8 mouse cellular contexts compared by ENCODE assay signal in the genomic region with DNA sequence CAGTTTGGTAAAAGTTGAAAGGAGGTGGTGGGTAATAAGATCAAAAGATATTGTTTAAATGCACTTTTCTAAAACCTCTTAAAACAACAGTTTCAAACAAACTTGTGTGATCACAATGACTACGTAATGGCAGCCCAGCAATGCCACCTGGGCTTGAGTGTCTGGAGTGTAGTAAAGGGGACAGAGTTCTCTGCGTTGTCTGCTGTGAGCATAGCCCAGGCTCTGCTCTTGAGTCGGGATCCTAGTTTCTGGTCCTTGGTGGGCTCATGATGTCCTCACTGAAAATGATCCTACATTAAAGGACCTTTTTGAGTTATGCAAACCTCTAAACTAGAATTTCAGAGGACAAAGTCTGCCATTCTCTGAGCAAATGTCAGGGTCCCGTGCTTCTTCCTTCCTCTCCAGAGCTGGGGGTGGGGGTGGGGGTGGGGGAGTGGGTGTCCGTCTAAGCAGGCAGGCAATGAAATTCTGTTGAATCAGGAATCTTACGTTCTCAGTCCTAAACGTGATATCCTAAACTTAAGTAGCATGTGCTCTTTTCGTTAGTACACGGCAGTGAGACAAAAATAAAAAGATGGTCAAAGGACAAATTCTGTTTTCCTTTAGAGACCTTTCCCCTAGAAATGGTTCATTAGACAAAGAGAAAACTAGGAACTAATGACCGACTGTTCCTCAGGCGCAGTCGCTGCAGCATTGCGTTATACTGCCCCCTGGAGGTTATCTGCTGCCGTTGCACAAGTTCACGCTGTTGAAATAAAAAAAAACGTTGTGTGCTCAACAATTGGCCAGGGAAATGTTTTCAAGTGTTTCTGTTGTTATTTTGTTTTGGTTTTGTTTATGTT. TPM values are rescaled to one million over a fixed set of nuclear protein-coding genes. Genes with fewer than 3 reads are reported as not detected.
DNase-seq lines count a peak whose midpoint lies in the region; ATAC-seq and TF ChIP-seq lines count a peak whose summit lies in the region.

No protein-coding gene starts in this region.

- no peaks in the 10 kb centered on the region for H3K79me3 ChIP-seq in C2C12 (ENCODE audit: low read depth)

- H3K9ac ChIP-seq in liver, adult 2 months (ENCODE audit: low read depth, low read length), result no peak overlapping the region
- H3K9ac ChIP-seq in midbrain, postnatal 0 days (replicated peaks; ENCODE audit: low read length, poor library complexity, severe bottlenecking), result no peak overlapping the region

- no peaks in the 10 kb centered on the region for H3K36me3 ChIP-seq in C2C12 (ENCODE audit: control insufficient read depth, insufficient read depth)
- H3K36me3 ChIP-seq in liver, adult 2 months (ENCODE audit: control insufficient read depth, insufficient read depth, low read length), result no peaks in the 10 kb centered on the region
- H3K36me3 ChIP-seq in midbrain, postnatal 0 days (ENCODE audit: insufficient read depth, low read length), result no peaks in the 10 kb centered on the region

- peak overlapping the region; percentile 46 for H3K4me2 ChIP-seq in midbrain, postnatal 0 days (ENCODE audit: low read depth, low read length, poor library complexity, severe bottlenecking)

- peaks cover 2% of the 10 kb centered on the region; the same call in 1 of the 2 replicates for H3K4me1 ChIP-seq in liver, adult 2 months (ENCODE audit: control insufficient read depth, insufficient read depth, low read length)
- H3K4me1 ChIP-seq in midbrain, postnatal 0 days (ENCODE audit: insufficient read depth, low read length), result no peaks in the 10 kb centered on the region

- 6% methylated on average over 16 of the region's 16 CpGs for WGBS in liver, adult 2 months
- WGBS in midbrain, postnatal 0 days, result 8% methylated on average over 16 of the region's 16 CpGs

- peaks cover 4% of the 10 kb centered on the region for H3K27me3 ChIP-seq in C2C12 (ENCODE audit: control insufficient read depth, insufficient read depth, insufficient read length)
- no peaks in the 10 kb centered on the region for H3K27me3 ChIP-seq in liver, adult 2 months (ENCODE audit: control insufficient read depth, insufficient read depth, low read length)
- H3K27me3 ChIP-seq in midbrain, postnatal 0 days (ENCODE audit: insufficient read depth, low read length), result no peaks in the 10 kb centered on the region

- peak; percentile 74; the same call in 1 of the 2 replicates for ATAC-seq in midbrain, postnatal 0 days (ENCODE audit: low FRiP score)

- H3K79me2 ChIP-seq in C2C12 (ENCODE audit: control insufficient read depth, insufficient read depth), result no peaks in the 10 kb centered on the region
- no peaks in the 10 kb centered on the region for H3K79me2 ChIP-seq in liver, adult 2 months (ENCODE audit: control insufficient read depth, insufficient read depth, low read length)

- no peak for TF ChIP-seq POLR2A in liver, adult 2 months (IDR thresholded peaks at IDR 0.05; ENCODE audit: extremely low read depth, insufficient read depth, low read length)

- peak overlapping the region; percentile 27 for H3K27ac ChIP-seq in liver, adult 2 months (replicated peaks; ENCODE audit: insufficient read depth, low read depth, low read length)
- H3K27ac ChIP-seq in midbrain, postnatal 0 days (ENCODE audit: low read depth, low read length), result no peak overlapping the region

- peak; percentile 65 for DNase-seq in R1 (ENCODE audit: low read depth, low spot score)
- DNase-seq in cerebellum, postnatal 14 days, result peak; percentile 79 to 81
- peak; percentile 13 for DNase-seq in gastrocnemius, postnatal 25 days
- peak; percentile 28 for DNase-seq in kidney, adult 11 months
- DNase-seq in liver, adult 2 months (ENCODE audit: extremely low read depth, low read depth, low spot score), result peak; percentile 81
- peak; percentile 89 for DNase-seq in midbrain, postnatal 0 days (ENCODE audit: low spot score)
- DNase-seq in testis, postnatal 14 days (ENCODE audit: low spot score), result peak; percentile 35

- no peak overlapping the region for H3K4me3 ChIP-seq in C2C12 (ENCODE audit: insufficient read depth, poor library complexity, severe bottlenecking)
- H3K4me3 ChIP-seq in liver, adult 2 months (ENCODE audit: insufficient read depth, low read depth, low read length), result 0 out of 2 replicates have a peak overlapping the region, but pooled peaks have one; percentile 23
- peak overlapping the region; percentile 24 for H3K4me3 ChIP-seq in midbrain, postnatal 0 days (ENCODE audit: low read depth, low read length)

- H3K9me3 ChIP-seq in midbrain, postnatal 0 days (ENCODE audit: low read length), result 0 out of 2 replicates have a peak, but pooled peaks cover 3% of the 10 kb centered on the region

- no peak overlapping the region for H3ac ChIP-seq in C2C12 (ENCODE audit: control insufficient read depth, insufficient read length, low read depth)

- TF ChIP-seq CTCF in C2C12 (IDR thresholded peaks at IDR 0.05; ENCODE audit: control insufficient read depth, insufficient read depth, insufficient read length), result peak; percentile 62
- TF ChIP-seq CTCF in liver, adult 2 months (IDR thresholded peaks at IDR 0.05; ENCODE audit: low read depth, low read length), result peak; percentile 94
- TF ChIP-seq CTCF in midbrain, postnatal 0 days (IDR thresholded peaks at IDR 0.05), result peak; percentile 99

TF ChIP-seq in C2C12, 6 proteins besides CTCF, POLR2A, EP300 and RAD21:
- TF ChIP-seq USF1 (IDR thresholded peaks at IDR 0.05; ENCODE audit: low read depth), result no peak
- TF ChIP-seq MYOG (IDR thresholded peaks at IDR 0.05; ENCODE audit: control insufficient read depth, extremely low read depth, insufficient read length), result no peak
- TF ChIP-seq MAX (IDR thresholded peaks at IDR 0.05), result no peak
- TF ChIP-seq FOSL1 (IDR thresholded peaks at IDR 0.05; ENCODE audit: insufficient read depth, low read length, poor library complexity, severe bottlenecking), result no peak
- no peak for TF ChIP-seq CEBPB (IDR thresholded peaks at IDR 0.05; ENCODE audit: low read depth)

RNA-seq across cellular contexts. Expression of gene Map9, which starts 24.5 kb away (rescaled TPM):
- polyA plus RNA-seq in C2C12 (2012; fragmentation: generic; extraction: Trizol), result 0.56 TPM
- total RNA-seq in gastrocnemius, postnatal 25 days (2021), result 1 to 10 TPM; 1.9 to 2.2 TPM
- total RNA-seq in liver, adult 2 months (2014; rRNA removed), result 0.13 and 0.28 TPM in 2 replicates
- 0.04 and 0.05 TPM in 2 replicates for polyA plus RNA-seq in liver, adult 2 months (2012; rRNA removed)
- total RNA-seq in midbrain, postnatal 0 days (2014; rRNA removed), result 84.6 and 104 TPM in 2 replicates
- polyA plus RNA-seq in midbrain, postnatal 0 days (2015; fragmentation: Nextera tagmentation; extraction: Ambion mirVana), result 158 and 174 TPM in 2 replicates

Comparison
In these comparisons a context has a peak if more than half of its experiments do, and no peak if none do; other contexts are left out.
1. DNase-seq: peak in every context shown above with its lines; median percentile 89 in midbrain, postnatal 0 days; 81 in liver, adult 2 months; 80 in cerebellum, postnatal 14 days; 65 in R1; 35 in testis, postnatal 14 days; 28 in kidney, adult 11 months; 13 in gastrocnemius, postnatal 25 days.
2. RNA of gene Map9, which starts 24.5 kb away (total RNA-seq): 84.6 to 104 TPM in midbrain, postnatal 0 days; 1.9 to 2.2 TPM in gastrocnemius, postnatal 25 days and 0.13 to 0.28 TPM in liver, adult 2 months; every median in the first group is over 10 times any median in the second.
3. Peak in every context shown above with its lines, with median percentiles within 50 percentile points of each other: CTCF ChIP-seq.